Mouse (Mus musculus) C2C12 (cell line): ENCODE results near the gene Slc25a35. TPM values are rescaled to one million over a fixed set of nuclear protein-coding genes. Genes with fewer than 3 reads are reported as not detected.
A peak's percentile ranks its signal among the peaks of the same experiment; 100 is the strongest.

Source experiments
- H3K27me3 ChIP-seq: one replicate; pipeline ENCODE4 v1.6.1; 2011; ENCODE audit not compliant: control insufficient read depth, insufficient read depth, insufficient read length
- H3K36me3 ChIP-seq: one replicate; pipeline ENCODE4 v1.6.1; 2011; ENCODE audit not compliant: control insufficient read depth, insufficient read depth
- H3K4me3 ChIP-seq: one replicate; pipeline ENCODE4 v1.5.1; 2011; ENCODE audit warnings: mild to moderate bottlenecking, control low read depth; ENCODE audit not compliant: poor library complexity, insufficient read depth, severe bottlenecking
- H3K79me2 ChIP-seq: one replicate; pipeline ENCODE4 v1.6.1; 2011; ENCODE audit not compliant: control insufficient read depth, insufficient read depth
- H3K79me3 ChIP-seq: one replicate; pipeline ENCODE4 v1.6.1; 2011; ENCODE audit warnings: low read depth, control low read depth
- H3ac ChIP-seq: one replicate; pipeline ENCODE3; 2011; ENCODE audit warnings: low read depth; ENCODE audit not compliant: control insufficient read depth, insufficient read length
- CEBPB ChIP-seq: IDR thresholded peaks from one replicate; pipeline ENCODE4 v1.6.1; 2011; ENCODE audit warnings: low read depth, mild to moderate bottlenecking, control low read depth, moderate library complexity
- CTCF ChIP-seq: IDR thresholded peaks from one replicate; pipeline ENCODE4 v1.5.1; 2011; ENCODE audit not compliant: control insufficient read depth, insufficient read depth, insufficient read length
- FOSL1 ChIP-seq: IDR thresholded peaks from one replicate; pipeline ENCODE4 v1.8.0; 2011; ENCODE audit warnings: mild to moderate bottlenecking, low read length; ENCODE audit not compliant: poor library complexity, insufficient read depth, severe bottlenecking
- MAX ChIP-seq: IDR thresholded peaks from one replicate; pipeline ENCODE4 v1.6.1; 2011; ENCODE audit warnings: mild to moderate bottlenecking, control low read depth
- MYOD1 ChIP-seq: IDR thresholded peaks from one replicate; pipeline ENCODE4 v1.6.1; 2011; ENCODE audit warnings: low read depth; ENCODE audit not compliant: control insufficient read depth, insufficient read length
- MYOG ChIP-seq: IDR thresholded peaks from one replicate; pipeline ENCODE4 v1.6.1; 2011; ENCODE audit not compliant: control insufficient read depth, insufficient read length; ENCODE audit errors: extremely low read depth
- USF1 ChIP-seq: IDR thresholded peaks from one replicate; pipeline ENCODE4 v1.6.1; 2011; ENCODE audit warnings: low read depth, mild to moderate bottlenecking, control low read depth, moderate library complexity
- polyA plus RNA-seq: library from polyadenylated mRNA; unstranded; fragments of >200 nt; fragmentation: generic; extraction: Trizol; gene quantifications from one replicate; pipeline ENCODE4 v1.2.1, GENCODE M21; 2012; ENCODE audit warnings: missing spikeins

Gene Slc25a35
- polyA plus RNA-seq, 1 experiment, result 0.88 TPM

DNA sequence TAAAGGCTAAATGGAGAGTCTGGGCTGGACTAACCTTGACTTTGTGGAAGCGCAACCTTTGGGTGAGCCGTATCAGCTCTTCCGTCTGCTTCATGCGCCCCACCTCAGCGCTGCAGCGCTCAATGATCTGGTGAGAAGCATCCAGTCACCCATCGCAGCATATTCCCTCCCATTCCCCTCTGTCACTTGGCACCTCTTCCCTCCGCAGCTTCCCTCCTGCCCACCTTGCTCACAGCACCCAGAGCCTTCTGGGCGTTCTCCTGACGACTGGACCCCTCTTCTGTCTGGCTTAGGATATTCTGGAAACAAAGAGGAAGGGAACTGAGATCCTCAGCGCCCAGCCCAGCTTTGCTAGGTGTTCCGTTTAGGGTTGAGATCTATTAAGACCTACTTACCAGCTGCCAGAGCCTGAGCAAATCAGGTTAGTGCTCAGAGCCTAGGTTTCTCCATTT, 20.4 kb upstream of the Slc25a35 start:
- no peaks in the 10 kb centered on the region for H3K27me3 ChIP-seq
- H3K4me3 ChIP-seq, result no peak overlapping the region
- no peaks in the 10 kb centered on the region for H3K79me3 ChIP-seq
- no peaks in the 10 kb centered on the region for H3K36me3 ChIP-seq
- H3ac ChIP-seq, result no peak overlapping the region
- no peaks in the 10 kb centered on the region for H3K79me2 ChIP-seq
- TF ChIP-seq MYOD1, result no peak
- TF ChIP-seq FOSL1, result no peak
- TF ChIP-seq USF1, result no peak
- TF ChIP-seq CTCF, result no peak
- no peak for TF ChIP-seq MAX
- TF ChIP-seq MYOG, result no peak
- no peak for TF ChIP-seq CEBPB

DNA sequence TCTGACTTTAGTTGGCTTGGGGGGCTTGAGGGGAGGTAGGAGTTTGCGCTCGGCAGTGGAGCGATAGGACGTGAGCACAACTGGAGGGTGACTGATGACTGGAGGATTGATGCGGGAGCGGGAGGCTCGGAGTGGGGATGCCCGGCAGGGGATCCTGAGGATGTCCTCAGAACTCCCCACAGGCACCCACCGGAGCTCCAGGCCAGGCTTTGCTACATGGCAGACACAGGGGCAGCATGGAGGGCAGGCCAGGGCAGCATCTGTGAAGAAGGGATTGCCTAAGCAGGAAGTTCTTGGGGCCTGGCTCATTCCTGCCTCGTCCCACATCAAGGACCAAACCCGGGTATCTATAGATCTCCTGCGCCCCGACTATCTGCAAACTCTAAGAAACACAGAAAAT, 14.0 kb upstream of the Slc25a35 start:
- Histone ChIP-seq H3K36me3 (no peaks in the 10 kb centered on the region), H3K4me3 (no peak overlapping the region), H3K27me3 (no peaks in the 10 kb centered on the region), H3K79me3 (no peaks in the 10 kb centered on the region), H3ac (no peak overlapping the region), H3K79me2 (no peaks in the 10 kb centered on the region)
- no peak for TF ChIP-seq FOSL1
- no peak for TF ChIP-seq MYOD1
- no peak for TF ChIP-seq CTCF
- TF ChIP-seq MYOG, result no peak
- TF ChIP-seq MAX, result no peak
- no peak for TF ChIP-seq USF1
- TF ChIP-seq CEBPB, result no peak

DNA sequence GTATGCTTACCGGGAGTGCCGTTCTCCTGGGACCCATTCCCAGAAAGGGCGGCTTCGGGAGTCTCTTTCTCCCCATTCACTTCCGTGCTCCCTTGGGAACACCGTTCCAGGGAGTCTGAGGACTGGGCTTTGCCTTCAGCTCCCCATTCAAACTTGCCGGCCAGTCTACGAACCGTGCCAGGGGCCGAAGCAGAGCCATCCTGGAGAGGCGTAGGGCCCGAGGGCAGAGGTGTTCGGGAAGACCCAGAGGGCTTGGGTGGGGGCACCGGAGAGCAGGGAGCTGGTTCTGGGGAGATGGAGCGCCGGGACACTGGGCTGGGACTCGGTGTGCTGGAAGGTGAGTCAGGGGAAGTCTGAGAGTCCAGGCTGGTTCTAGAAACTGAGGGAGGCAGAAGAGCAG, 13.5 kb upstream of the Slc25a35 start:
- no peaks in the 10 kb centered on the region for H3K36me3 ChIP-seq
- TF ChIP-seq MYOD1 (no peak), FOSL1 (no peak), MAX (no peak), CTCF (no peak), USF1 (no peak), CEBPB (no peak), MYOG (no peak)
- no peaks in the 10 kb centered on the region for H3K79me2 ChIP-seq
- H3K79me3 ChIP-seq, result no peaks in the 10 kb centered on the region
- no peaks in the 10 kb centered on the region for H3K27me3 ChIP-seq
- no peak overlapping the region for H3K4me3 ChIP-seq
- peak overlapping the region; percentile 18 for H3ac ChIP-seq

DNA sequence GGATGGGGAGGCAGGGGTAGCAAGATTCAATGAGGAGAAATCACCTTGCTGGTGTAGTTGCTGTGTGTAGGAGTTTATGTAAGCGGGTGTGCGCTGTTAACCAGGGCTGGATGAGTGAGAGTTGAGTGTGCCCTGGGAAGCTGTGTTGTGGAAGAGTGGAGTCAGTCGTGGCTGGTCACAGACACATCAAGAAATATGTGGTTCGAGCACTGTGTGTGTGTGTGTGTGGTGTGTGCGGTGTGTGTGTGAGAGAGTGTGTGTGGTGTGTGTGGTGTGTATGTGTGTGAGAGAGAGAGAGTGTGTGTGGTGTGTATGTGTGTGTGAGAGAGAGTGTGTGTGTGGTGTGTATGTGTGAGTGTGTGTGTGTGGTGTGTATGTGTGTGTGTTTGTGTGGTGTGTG, 12.5 kb upstream of the Slc25a35 start:
- Histone ChIP-seq H3K79me2 (no peaks in the 10 kb centered on the region), H3ac (no peak overlapping the region), H3K4me3 (no peak overlapping the region), H3K27me3 (no peaks in the 10 kb centered on the region), H3K36me3 (no peaks in the 10 kb centered on the region), H3K79me3 (no peaks in the 10 kb centered on the region)
- no peak for TF ChIP-seq USF1
- no peak for TF ChIP-seq CEBPB
- TF ChIP-seq MAX, result no peak
- TF ChIP-seq CTCF, result no peak
- TF ChIP-seq MYOG, result no peak
- TF ChIP-seq MYOD1, result no peak
- no peak for TF ChIP-seq FOSL1

DNA sequence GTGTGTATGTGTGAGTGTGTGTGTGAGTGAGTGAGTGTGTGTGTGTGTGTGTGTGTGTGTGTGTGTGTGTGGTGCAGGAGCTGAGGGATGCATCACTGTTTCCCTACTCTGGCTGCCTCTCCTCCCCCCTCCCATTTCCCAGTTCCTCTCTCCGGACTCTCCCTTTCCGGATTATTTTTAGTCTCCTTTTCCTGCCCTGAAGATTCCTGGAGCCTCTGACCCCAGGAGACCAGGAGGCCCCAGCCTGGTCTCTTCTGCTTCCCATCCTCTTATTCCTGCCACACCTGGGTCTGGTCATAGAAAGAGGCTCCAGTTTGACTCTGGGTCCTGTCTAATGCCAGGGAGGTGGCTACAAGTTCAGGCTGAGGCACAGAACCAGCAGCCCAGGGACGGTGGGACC, 11.8 kb upstream of the Slc25a35 start:
- H3K27me3 ChIP-seq, result no peaks in the 10 kb centered on the region

DNA sequence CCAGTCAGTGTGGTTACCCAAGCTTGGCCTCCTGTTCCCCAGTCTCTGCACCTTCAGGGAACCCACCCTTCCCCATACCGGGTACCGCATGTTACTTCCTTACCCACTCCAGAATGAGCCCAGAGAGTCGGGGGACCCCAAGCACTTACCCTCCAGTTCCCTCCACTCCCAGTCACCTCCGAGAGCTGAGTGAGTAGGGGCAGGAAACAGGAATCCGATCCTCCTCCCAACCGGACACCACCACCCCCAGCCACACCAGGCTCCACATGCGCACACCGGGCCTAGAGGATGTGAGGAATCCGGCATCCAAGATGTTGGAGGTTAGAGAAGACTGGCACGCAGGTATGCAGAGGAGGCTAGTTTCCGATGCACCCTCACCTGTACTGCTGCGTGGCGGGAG, 11.2 kb upstream of the Slc25a35 start:
- TF ChIP-seq MAX (no peak), FOSL1 (no peak), USF1 (no peak), CEBPB (no peak), MYOG (no peak), CTCF (no peak)
- Histone ChIP-seq H3K79me3 (no peaks in the 10 kb centered on the region), H3K27me3 (no peaks in the 10 kb centered on the region), H3K79me2 (no peaks in the 10 kb centered on the region), H3K36me3 (no peaks in the 10 kb centered on the region), H3ac (no peak overlapping the region), H3K4me3 (no peak overlapping the region)

More for the DNA sequence above, 11.8 kb upstream of the Slc25a35 start:
- Histone ChIP-seq H3K36me3 (no peaks in the 10 kb centered on the region), H3K4me3 (no peak overlapping the region), H3ac (no peak overlapping the region), H3K79me2 (no peaks in the 10 kb centered on the region), H3K79me3 (no peaks in the 10 kb centered on the region)
- no peak for TF ChIP-seq CTCF
- no peak for TF ChIP-seq USF1
- no peak for TF ChIP-seq MYOG
- no peak for TF ChIP-seq MAX
- TF ChIP-seq CEBPB, result no peak
- no peak for TF ChIP-seq FOSL1
- TF ChIP-seq MYOD1, result no peak
